Comparison of ENCODE assay signal across 10 mouse cellular contexts in genomic region chr13:32660294-32660693, GRCm38 (mm10).
DNase-seq lines count a peak whose midpoint lies in the region; ATAC-seq and TF ChIP-seq lines count a peak whose summit lies in the region.
"Had no signal": no experiment of that assay in that cellular context is flagged by ENCODE, and none has a peak within 500 bp of the region (broad histone marks: within the 10 kb centered on the region; RNA-seq: fewer than 3 reads in every experiment).

No protein-coding gene starts in this region.

- TF ChIP-seq EP300 in heart, postnatal 0 days (IDR thresholded peaks at IDR 0.05; ENCODE audit: low read depth), result no peak

- no peak for TF ChIP-seq CTCF in thymus, adult 2 months (IDR thresholded peaks at IDR 0.05; ENCODE audit: borderline replicate concordance, control insufficient read depth, extremely low read depth, insufficient read depth, low read length, poor library complexity)
- no peak for TF ChIP-seq CTCF in heart, postnatal 0 days (IDR thresholded peaks at IDR 0.05; ENCODE audit: low read depth)

- no peaks in the 10 kb centered on the region for H3K9me3 ChIP-seq in embryonic facial prominence, embryonic 12.5 days
- H3K9me3 ChIP-seq in heart, postnatal 0 days (replicated peaks; ENCODE audit: control insufficient read depth, low read length), result no peaks in the 10 kb centered on the region

- no peak overlapping the region for H3K9ac ChIP-seq in embryonic facial prominence, embryonic 12.5 days
- H3K9ac ChIP-seq in heart, postnatal 0 days (replicated peaks; ENCODE audit: low read depth, low read length), result no peak overlapping the region
- H3K9ac ChIP-seq: liver, embryonic 14.5 days had no signal

- H3K4me2 ChIP-seq in embryonic facial prominence, embryonic 12.5 days (replicated peaks), result no peak overlapping the region
- H3K4me2 ChIP-seq in heart, postnatal 0 days (ENCODE audit: low read depth, low read length), result no peak overlapping the region

- peaks cover 6% of the 10 kb centered on the region for H3K4me1 ChIP-seq in thymus, adult 2 months (replicated peaks; ENCODE audit: control insufficient read depth, insufficient read depth, low read length)
- H3K4me1 ChIP-seq in embryonic facial prominence, embryonic 12.5 days, result peaks cover 7% of the 10 kb centered on the region; the same call in 1 of the 2 replicates
- no peaks in the 10 kb centered on the region for H3K4me1 ChIP-seq in heart, postnatal 0 days (ENCODE audit: control insufficient read depth, insufficient read depth)

- no peaks in the 10 kb centered on the region for H3K27me3 ChIP-seq in thymus, adult 2 months (ENCODE audit: control insufficient read depth, insufficient read depth, low read length)
- no peaks in the 10 kb centered on the region for H3K27me3 ChIP-seq in embryonic facial prominence, embryonic 12.5 days
- no peaks in the 10 kb centered on the region for H3K27me3 ChIP-seq in heart, postnatal 0 days (ENCODE audit: control insufficient read depth, insufficient read depth, low read length)

- no peaks in the 10 kb centered on the region for H3K36me3 ChIP-seq in thymus, adult 2 months (ENCODE audit: control insufficient read depth, insufficient read depth, low read length)
- no peaks in the 10 kb centered on the region for H3K36me3 ChIP-seq in embryonic facial prominence, embryonic 12.5 days
- no peaks in the 10 kb centered on the region for H3K36me3 ChIP-seq in heart, postnatal 0 days (replicated peaks; ENCODE audit: control insufficient read depth, insufficient read depth, low read length)

- ATAC-seq in embryonic facial prominence, embryonic 12.5 days (ENCODE audit: insufficient number of reproducible peaks, insufficient read depth, low FRiP score, low TSS enrichment), result no peak
- peak; percentile 51; the same call in 1 of the 2 replicates for ATAC-seq in heart, postnatal 0 days (ENCODE audit: insufficient read depth, low read depth)
- ATAC-seq: hindbrain, postnatal 0 days had no signal

- no peak overlapping the region for H3K4me3 ChIP-seq in thymus, adult 2 months (ENCODE audit: control insufficient read depth, insufficient read depth, low read length)
- H3K4me3 ChIP-seq in embryonic facial prominence, embryonic 12.5 days, result no peak overlapping the region
- H3K4me3 ChIP-seq in heart, postnatal 0 days (ENCODE audit: low read depth, low read length), result no peak overlapping the region

- 8% methylated on average over 4 of the region's 4 CpGs for whole genome bisulfite sequencing in thymus, adult 2 months
- WGBS in embryonic facial prominence, embryonic 12.5 days, result 14% methylated on average over 4 of the region's 4 CpGs
- WGBS in heart, postnatal 0 days, result 19% methylated on average over 4 of the region's 4 CpGs

- peak overlapping the region; percentile 37 for H3K27ac ChIP-seq in thymus, adult 2 months (ENCODE audit: control insufficient read depth, insufficient read depth, low read length)
- peak overlapping the region; percentile 41; the same call in 1 of the 2 replicates for H3K27ac ChIP-seq in embryonic facial prominence, embryonic 12.5 days
- H3K27ac ChIP-seq in heart, postnatal 0 days (ENCODE audit: low read depth), result peak overlapping the region; percentile 58
- H3K27ac ChIP-seq: hindbrain, postnatal 0 days; liver, embryonic 14.5 days had no signal

- no peak for TF ChIP-seq POLR2A in thymus, adult 2 months (IDR thresholded peaks at IDR 0.05; ENCODE audit: control insufficient read depth, extremely low read depth, insufficient read depth, low read length, poor library complexity)

- DNase-seq in thymus, adult 2 months, result no peak
- no peak for DNase-seq in thymus, adult 18-20 months
- DNase-seq in heart, postnatal 0 days (ENCODE audit: low spot score), result no peak
- DNase-seq in urinary bladder, postnatal 25 days (ENCODE audit: low spot score), result peak; percentile 38
- no peak for DNase-seq in layer of hippocampus, adult 9-11 months
- no peak for DNase-seq in layer of hippocampus, postnatal 10 days (ENCODE audit: low spot score in 2 of 2)
- DNase-seq: cerebellum, adult 8-10 months had no signal
